Mouse (Mus musculus) G1E (cell line): ENCODE data around the gene Rpl3l. TPM values are rescaled to one million over a fixed set of nuclear protein-coding genes. Genes with fewer than 3 reads are reported as not detected.
A peak's percentile ranks its signal among the peaks of the same experiment; 100 is the strongest.

Source experiments
- ATAC-seq: 2 replicates; pipeline ENCODE4 v1.8.0; 2016; ENCODE audit warnings: mild to moderate bottlenecking; ENCODE audit not compliant: insufficient number of reproducible peaks, poor library complexity, low FRiP score, severe bottlenecking; ENCODE audit errors: extremely low read depth
- DNase-seq: peaks from one replicate; pipeline ENCODE4 v3.0.0; 2012; ENCODE audit warnings: low spot score
- H3K27me3 ChIP-seq: 2 replicates; pipeline ENCODE4 v1.6.1; 2012; ENCODE audit warnings: mild to moderate bottlenecking, low read length, inconsistent platforms; ENCODE audit not compliant: insufficient read depth
- H3K36me3 ChIP-seq: replicated peaks from 2 replicates; pipeline ENCODE3; 2012; ENCODE audit warnings: mild to moderate bottlenecking, inconsistent platforms
- H3K4me1 ChIP-seq: 2 replicates; pipeline ENCODE4 v1.6.1; 2012; ENCODE audit warnings: low read depth, low read length, inconsistent platforms, mixed read lengths; ENCODE audit not compliant: insufficient read depth
- H3K4me3 ChIP-seq: 2 replicates; pipeline ENCODE4 v1.5.1; 2012; ENCODE audit warnings: low read depth, mild to moderate bottlenecking, inconsistent platforms, low read length, moderate library complexity, mixed read lengths
- H3K9me3 ChIP-seq: replicated peaks from 2 replicates; pipeline ENCODE4 v1.6.1; 2012; ENCODE audit warnings: inconsistent platforms
- CTCF ChIP-seq: IDR thresholded peaks from 2 replicates; pipeline ENCODE4 v1.5.1; 2012; ENCODE audit warnings: low read depth, low read length, inconsistent platforms, mixed read lengths
- GATA1 ChIP-seq: IDR thresholded peaks from 2 replicates; pipeline ENCODE4 v1.6.1; 2012; ENCODE audit warnings: borderline replicate concordance, low read length, inconsistent platforms, mixed read lengths
- GATA2 ChIP-seq: IDR thresholded peaks from 2 replicates; pipeline ENCODE4 v1.6.1; 2012; ENCODE audit warnings: low read depth, low read length, inconsistent platforms, borderline replicate concordance
- POLR2AphosphoS5 ChIP-seq: IDR thresholded peaks from 2 replicates; pipeline ENCODE4 v1.6.1; 2012; ENCODE audit warnings: low read depth, low read length, inconsistent platforms; ENCODE audit not compliant: insufficient replicate concordance
- TAL1 ChIP-seq: conservative IDR thresholded peaks from 2 replicates; pipeline ENCODE4 v1.6.1; 2012; ENCODE audit warnings: low read depth, low read length, inconsistent platforms, mixed read lengths
- polyA plus RNA-seq: library from polyadenylated mRNA; stranded (reverse); fragments of >175 nt; gene quantifications from 2 replicates; pipeline ENCODE4 v1.2.3, GENCODE M21; 2012
- total RNA-seq, 2 experiments: library from RNA; stranded (forward) in 1 of 2; stranded (reverse) in 1 of 2; fragments of 200-1000 nt in 1 of 2; fragments of >200 nt in 1 of 2; fragmentation: Nextera tagmentation in 1 of 2; gene quantifications; 2 replicates each; pipeline ENCODE4 v1.2.3; 2014 to 2017

The Rpl3l gene
- total and polyA plus RNA-seq, 3 experiments, result not detected

DNA sequence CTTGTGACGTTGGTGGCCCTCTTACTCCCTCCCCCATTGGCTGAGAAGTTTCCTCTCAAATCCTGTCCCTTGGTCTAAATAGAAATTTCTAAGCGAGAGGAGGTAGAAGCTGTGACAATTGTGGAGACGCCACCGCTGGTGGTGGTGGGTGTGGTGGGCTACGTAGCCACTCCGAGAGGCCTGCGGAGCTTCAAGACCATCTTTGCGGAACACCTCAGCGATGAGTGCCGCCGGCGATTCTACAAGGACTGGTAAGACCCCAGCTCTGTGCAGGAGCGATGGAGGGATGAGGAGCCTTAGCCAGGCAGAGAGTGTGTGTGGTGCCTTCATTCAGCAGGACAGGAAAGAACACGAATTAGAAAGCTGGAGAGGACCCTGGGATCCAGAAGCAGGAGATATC, 3.2 kb downstream of the Rpl3l start:
- no peaks in the 10 kb centered on the region for H3K9me3 ChIP-seq
- peaks cover 27% of the 10 kb centered on the region for H3K27me3 ChIP-seq
- peaks cover 12% of the 10 kb centered on the region for H3K36me3 ChIP-seq
- ATAC-seq, result no peak
- no peak for DNase-seq
- H3K4me3 ChIP-seq, result no peak overlapping the region
- no peak for TF ChIP-seq POLR2AphosphoS5
- no peak for TF ChIP-seq CTCF
- TF ChIP-seq GATA1, result no peak
- no peak for TF ChIP-seq TAL1
- no peak for TF ChIP-seq GATA2
- H3K4me1 ChIP-seq, result peaks cover 18% of the 10 kb centered on the region

DNA sequence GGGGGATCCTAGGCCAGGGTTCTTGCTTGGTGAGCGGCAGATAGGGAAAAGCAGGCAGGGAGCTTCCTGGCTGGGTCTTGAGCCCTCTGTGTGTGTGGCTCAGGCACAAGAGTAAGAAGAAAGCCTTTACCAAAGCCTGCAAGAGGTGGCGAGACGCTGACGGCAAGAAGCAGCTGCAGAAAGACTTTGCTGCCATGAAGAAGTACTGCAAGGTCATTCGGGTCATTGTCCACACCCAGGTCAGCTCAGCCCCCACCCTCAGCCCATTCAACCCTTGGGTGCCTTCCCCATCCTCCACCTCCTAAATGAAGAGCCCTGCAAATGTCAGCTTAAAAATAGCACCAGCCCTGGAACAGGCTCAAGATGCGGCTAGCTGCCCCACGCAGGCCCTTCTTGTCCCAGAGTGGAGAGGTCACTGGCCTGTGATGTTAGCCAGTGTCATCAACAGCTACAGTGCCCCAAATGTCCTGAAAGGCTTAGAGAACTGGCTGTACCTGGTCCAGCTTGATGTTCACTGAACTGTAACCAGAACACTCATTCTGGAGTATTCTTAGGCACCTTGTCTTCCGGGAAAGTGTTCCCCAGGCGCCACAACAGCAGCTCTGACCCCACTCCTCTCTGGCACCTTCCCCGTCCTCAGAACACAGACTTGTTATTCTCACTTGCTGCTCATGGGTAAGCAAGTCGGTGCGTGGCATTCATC, 4.8 kb downstream of the Rpl3l start:
- TF ChIP-seq POLR2AphosphoS5, result no peak
- no peak for TF ChIP-seq GATA2
- TF ChIP-seq TAL1, result no peak
- TF ChIP-seq CTCF, result no peak
- no peak for TF ChIP-seq GATA1
- DNase-seq, result no peak
- no peak overlapping the region for H3K4me3 ChIP-seq
- ATAC-seq, result no peak
- no peaks in the 10 kb centered on the region for H3K9me3 ChIP-seq
- H3K36me3 ChIP-seq, result peaks cover 12% of the 10 kb centered on the region
- H3K4me1 ChIP-seq, result peaks cover 24% of the 10 kb centered on the region
- H3K27me3 ChIP-seq, result peaks cover 25% of the 10 kb centered on the region

DNA sequence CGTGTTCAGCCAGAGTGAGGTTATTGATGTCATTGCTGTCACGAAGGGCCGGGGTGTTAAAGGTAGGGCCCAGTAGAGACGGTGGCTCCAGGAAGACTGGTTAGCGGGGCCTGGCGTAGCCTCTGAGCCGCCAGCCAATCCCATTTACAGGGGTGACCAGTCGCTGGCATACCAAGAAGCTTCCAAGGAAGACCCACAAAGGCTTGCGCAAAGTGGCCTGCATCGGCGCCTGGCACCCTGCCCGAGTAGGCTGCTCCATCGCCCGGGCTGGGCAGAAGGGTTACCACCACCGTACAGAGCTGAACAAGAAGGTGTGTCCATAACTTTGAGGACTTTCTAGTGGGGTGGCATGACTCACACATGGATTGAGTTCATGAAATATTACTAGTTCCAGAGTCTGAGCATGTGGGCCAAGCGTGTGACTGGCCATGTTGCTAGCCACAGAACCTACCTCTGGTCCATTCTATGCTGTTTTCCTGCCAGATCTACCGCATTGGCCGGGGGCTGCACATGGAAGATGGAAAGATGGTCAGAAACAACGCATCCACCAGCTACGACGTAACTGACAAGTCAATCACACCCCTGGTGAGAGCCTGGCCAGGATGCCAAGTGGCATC, 5.9 kb downstream of the Rpl3l start:
- H3K4me1 ChIP-seq, result peaks cover 32% of the 10 kb centered on the region
- TF ChIP-seq POLR2AphosphoS5 (no peak), GATA1 (no peak)

DNA sequence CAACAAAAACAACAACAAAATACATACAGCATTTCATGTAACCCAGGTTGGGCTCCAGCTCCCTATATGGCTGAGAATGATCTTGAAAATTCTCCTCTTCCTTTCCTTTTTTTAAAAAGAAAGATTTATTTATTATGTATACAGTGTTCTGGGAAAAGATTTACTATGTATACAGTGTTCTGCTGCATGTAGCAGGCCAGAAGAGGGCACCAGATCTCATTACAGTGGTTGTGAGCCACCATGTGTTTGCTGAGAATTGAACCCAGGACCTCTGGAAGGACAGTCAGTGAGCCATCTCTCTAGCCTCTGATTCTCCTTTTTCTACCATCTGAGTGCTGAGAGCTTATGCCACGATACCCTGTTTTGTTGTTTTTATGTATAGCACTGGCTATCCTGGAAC, 6.9 kb downstream of the Rpl3l start:
- DNase-seq, result no peak
- TF ChIP-seq CTCF (no peak), POLR2AphosphoS5 (no peak)

More for the DNA sequence above, 5.9 kb downstream of the Rpl3l start:
- Histone ChIP-seq H3K9me3 (no peaks in the 10 kb centered on the region), H3K36me3 (peaks cover 15% of the 10 kb centered on the region), H3K27me3 (peaks cover 13% of the 10 kb centered on the region), H3K4me3 (no peak overlapping the region)
- ATAC-seq (no peak), DNase-seq (no peak)

DNA sequence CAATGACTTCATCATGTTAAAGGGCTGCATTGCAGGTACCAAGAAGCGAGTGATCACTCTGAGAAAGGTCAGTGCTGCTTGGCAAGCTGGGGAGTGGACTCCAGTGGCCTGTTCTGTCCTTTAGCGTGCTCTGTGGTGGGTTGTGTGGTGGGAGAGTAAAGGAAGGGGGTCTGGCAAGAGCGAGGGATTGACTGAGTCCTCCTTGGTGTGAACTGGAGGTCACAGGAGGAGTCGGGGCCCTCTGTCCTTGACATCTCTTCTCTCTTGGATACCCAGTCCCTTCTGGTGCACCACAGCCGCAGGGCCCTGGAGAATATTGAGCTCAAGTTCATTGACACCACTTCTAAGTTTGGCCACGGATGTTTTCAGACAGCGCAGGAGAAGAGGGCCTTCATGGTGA, 7.8 kb downstream of the Rpl3l start:
- Histone ChIP-seq H3K36me3 (peaks cover 29% of the 10 kb centered on the region), H3K27me3 (peaks cover 12% of the 10 kb centered on the region; the same call in 1 of the 2 replicates), H3K9me3 (no peaks in the 10 kb centered on the region), H3K4me3 (peak overlapping the region; percentile 74), H3K4me1 (peaks cover 33% of the 10 kb centered on the region)
- TF ChIP-seq CTCF (no peak), GATA2 (no peak), GATA1 (no peak), TAL1 (no peak), POLR2AphosphoS5 (no peak)
- DNase-seq (no peak), ATAC-seq (no peak)

More for the DNA sequence above, 6.9 kb downstream of the Rpl3l start:
- Histone ChIP-seq H3K27me3 (peaks cover 12% of the 10 kb centered on the region; the same call in 1 of the 2 replicates), H3K36me3 (peaks cover 20% of the 10 kb centered on the region), H3K9me3 (no peaks in the 10 kb centered on the region), H3K4me1 (peaks cover 35% of the 10 kb centered on the region), H3K4me3 (no peak overlapping the region)
- no peak for ATAC-seq

DNA sequence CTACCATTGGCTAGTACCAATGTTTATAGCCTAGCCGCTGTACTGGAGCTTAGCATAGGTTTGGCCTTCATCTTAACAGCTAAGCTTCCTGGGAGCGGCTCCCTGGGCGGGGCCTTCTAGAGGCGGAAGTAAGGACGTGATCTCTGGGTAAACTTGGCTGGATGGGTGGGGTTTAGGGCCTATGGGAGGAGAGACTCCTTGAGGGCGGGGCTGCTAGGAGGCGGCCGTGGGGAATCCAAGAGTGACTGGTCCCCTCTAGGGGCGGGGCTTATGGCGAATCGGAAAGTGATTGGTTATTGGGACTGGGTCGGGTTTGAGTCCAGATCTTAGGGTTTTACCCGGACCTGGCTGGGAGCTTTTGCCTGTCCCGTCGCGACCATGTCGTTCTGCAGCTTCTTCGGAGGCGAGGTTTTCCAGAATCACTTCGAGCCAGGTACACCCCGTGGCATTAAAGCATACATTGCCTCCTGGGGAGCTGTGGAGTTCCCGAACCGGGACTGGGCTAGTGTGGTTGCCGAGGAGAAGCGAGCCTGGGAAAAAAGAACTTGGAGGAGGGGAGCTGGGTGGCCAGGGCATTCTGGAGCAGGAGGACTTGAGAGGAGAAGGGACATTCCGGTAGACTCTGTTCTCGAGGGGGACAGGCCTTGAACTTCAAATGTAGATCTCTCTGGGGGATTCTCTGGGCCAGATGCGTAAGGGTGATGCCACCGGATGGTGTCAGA, 8.9 kb downstream of the Rpl3l start, which contains the start of gene Msrb1:
TSS of gene Msrb1 (plus strand) at position 313 of the 722 bp plus-strand sequence.
- Histone ChIP-seq H3K4me1 (peaks cover 33% of the 10 kb centered on the region), H3K27me3 (peaks cover 10% of the 10 kb centered on the region; the same call in 1 of the 2 replicates), H3K36me3 (peaks cover 38% of the 10 kb centered on the region), H3K4me3 (peak within 1 kb of the TSS; percentile 74), H3K9me3 (no peaks in the 10 kb centered on the region)
- TF ChIP-seq TAL1, result no peak
- TF ChIP-seq POLR2AphosphoS5, result no peak
- no peak for TF ChIP-seq CTCF
- TF ChIP-seq GATA2, result no peak
- no peak for TF ChIP-seq GATA1
- DNase-seq, result peak; percentile 99
- peak; percentile 99 for ATAC-seq
